Mouse (Mus musculus): ENCODE data around the gene Pip4k2a. TPM values are rescaled to one million over a fixed set of nuclear protein-coding genes. Genes with fewer than 3 reads are reported as not detected.

Gene Pip4k2a
- total and polyA plus RNA-seq, 3 experiments, result 4.3 to 7.6 (median 6.5) TPM

GRCm38 (mm10) chr2:18799265-18799965 is 198.5 kb downstream of the Pip4k2a start:
- no peak overlapping the region for H3K9ac ChIP-seq (ENCODE audit: low read depth, low read length)
- DNase-seq, result no peak
- no peak for TF ChIP-seq EP300 (IDR thresholded peaks at IDR 0.05; ENCODE audit: insufficient read depth, low read depth, low read length)
- no peak for TF ChIP-seq POLR2A (IDR thresholded peaks at IDR 0.05; ENCODE audit: insufficient read depth, low read depth, low read length)
- TF ChIP-seq CTCF (IDR thresholded peaks at IDR 0.05), result no peak
- H3K36me3 ChIP-seq (ENCODE audit: control insufficient read depth, insufficient read depth, low read length), result no peaks in the 10 kb centered on the region
- H3K4me3 ChIP-seq, result peak overlapping the region; percentile 49
- no peaks in the 10 kb centered on the region; the same call in 1 of the 2 replicates for H3K4me1 ChIP-seq (ENCODE audit: control insufficient read depth, insufficient read depth, low read length)
- H3K27ac ChIP-seq, result no peak overlapping the region
- 25% methylated on average over 17 of the region's 17 CpGs for WGBS
- intact Hi-C loops (cut with DNase I), result no loop called here
- peaks cover 11% of the 10 kb centered on the region for H3K27me3 ChIP-seq (ENCODE audit: control insufficient read depth, insufficient read depth, low read length)
- no peaks in the 10 kb centered on the region for H3K79me2 ChIP-seq (replicated peaks; ENCODE audit: control insufficient read depth, insufficient read depth, low read length)

DNA sequence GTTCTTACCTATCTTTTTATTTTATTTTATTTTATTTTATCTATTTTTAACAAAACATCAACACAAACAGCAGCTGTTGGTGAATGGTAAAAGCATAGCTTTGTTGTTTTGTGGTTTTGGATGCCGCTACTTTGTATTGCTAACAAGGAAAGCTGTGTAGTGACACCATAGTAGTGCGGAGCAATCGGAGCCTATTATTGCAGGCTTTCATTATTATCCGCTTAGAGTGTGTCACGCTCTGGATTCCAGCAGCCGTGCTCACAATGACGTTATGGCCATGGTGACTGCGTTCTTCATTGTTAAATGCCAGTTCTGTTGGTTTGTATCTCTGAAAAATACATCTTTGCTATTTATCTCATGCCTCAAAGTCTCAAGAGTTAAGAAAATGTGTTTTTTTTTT is 200.2 kb downstream of the Pip4k2a start:
- no peaks in the 10 kb centered on the region for H3K36me3 ChIP-seq (ENCODE audit: control insufficient read depth, insufficient read depth, low read length)
- 89% methylated on average over 8 of the region's 8 CpGs for WGBS
- no peak overlapping the region for H3K9ac ChIP-seq (ENCODE audit: low read depth, low read length)
- intact Hi-C loops (cut with DNase I), result no loop called here
- H3K79me2 ChIP-seq (replicated peaks; ENCODE audit: control insufficient read depth, insufficient read depth, low read length), result no peaks in the 10 kb centered on the region
- DNase-seq, result no peak
- peaks cover 11% of the 10 kb centered on the region for H3K27me3 ChIP-seq (ENCODE audit: control insufficient read depth, insufficient read depth, low read length)
- H3K4me1 ChIP-seq (ENCODE audit: control insufficient read depth, insufficient read depth, low read length), result no peaks in the 10 kb centered on the region; the same call in 1 of the 2 replicates
- no peak overlapping the region for H3K4me3 ChIP-seq
- TF ChIP-seq POLR2A (IDR thresholded peaks at IDR 0.05; ENCODE audit: insufficient read depth, low read depth, low read length) (no peak), CTCF (IDR thresholded peaks at IDR 0.05) (no peak), EP300 (IDR thresholded peaks at IDR 0.05; ENCODE audit: insufficient read depth, low read depth, low read length) (no peak)
- H3K27ac ChIP-seq, result no peak overlapping the region

DNA sequence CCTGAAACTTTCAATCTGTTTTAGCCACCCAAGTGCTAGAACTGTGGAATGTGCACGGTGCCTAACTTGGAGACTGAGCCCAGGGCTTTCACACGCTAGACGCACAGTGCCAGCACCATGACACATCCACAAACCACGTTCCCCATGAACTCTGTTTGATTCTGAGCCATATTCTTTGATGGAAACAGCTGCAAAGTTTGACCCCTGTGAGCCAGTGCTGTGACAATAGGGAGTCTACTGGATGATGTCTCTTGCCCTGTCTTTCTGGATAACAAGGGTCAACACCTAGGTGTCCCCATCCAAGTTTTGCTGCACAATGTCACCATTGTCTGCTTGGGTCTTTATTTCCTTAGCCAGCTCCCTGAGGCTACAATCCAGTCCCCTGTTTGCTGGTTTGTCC is 203.7 kb downstream of the Pip4k2a start:
- WGBS, result 58% methylated on average over 4 of the region's 4 CpGs
- H3K79me2 ChIP-seq (replicated peaks; ENCODE audit: control insufficient read depth, insufficient read depth, low read length), result no peaks in the 10 kb centered on the region
- no peak overlapping the region for H3K4me3 ChIP-seq
- TF ChIP-seq POLR2A (IDR thresholded peaks at IDR 0.05; ENCODE audit: insufficient read depth, low read depth, low read length) (no peak), CTCF (IDR thresholded peaks at IDR 0.05) (no peak), EP300 (IDR thresholded peaks at IDR 0.05; ENCODE audit: insufficient read depth, low read depth, low read length) (no peak)
- no peaks in the 10 kb centered on the region for H3K4me1 ChIP-seq (ENCODE audit: control insufficient read depth, insufficient read depth, low read length)
- DNase-seq, result no peak
- H3K9ac ChIP-seq (ENCODE audit: low read depth, low read length), result no peak overlapping the region
- H3K27me3 ChIP-seq (ENCODE audit: control insufficient read depth, insufficient read depth, low read length), result no peaks in the 10 kb centered on the region
- H3K36me3 ChIP-seq (ENCODE audit: control insufficient read depth, insufficient read depth, low read length), result no peaks in the 10 kb centered on the region
- no peak overlapping the region for H3K27ac ChIP-seq
- intact Hi-C loops (cut with DNase I), result no loop called here

Other genes starting within 250 kb of the Pip4k2a start
- gene 4930426L09Rik, start 217 bp upstream of the Pip4k2a start, total RNA-seq (2021), result not detected
- gene 4930426L09Rik, start 217 bp upstream of the Pip4k2a start, polyA plus RNA-seq (2012; rRNA removed), result 0.18 and 0.32 TPM in 2 replicates
- gene Armc3, start 201.2 kb upstream of the Pip4k2a start, total RNA-seq (2021), result not detected
- gene Armc3, start 201.2 kb upstream of the Pip4k2a start, polyA plus RNA-seq (2012; rRNA removed), result 0.06 TPM in 1 of 2 replicates, not detected in the other

Data from heart, adult 2 months (tissue).